Mouse (Mus musculus) heart, adult 2 months (tissue): ENCODE results near the gene Fkbpl.

Source experiments
- CTCF ChIP-seq: fragments of 200-600 bp; IDR thresholded peaks from 2 replicates; pipeline ENCODE4 v1.8.1; 2022; ENCODE audit warnings: antibody characterized with exemption, mild to moderate bottlenecking, moderate library complexity
- EP300 ChIP-seq: fragments of 200-500 bp; IDR thresholded peaks from 2 replicates; pipeline ENCODE4 v1.6.1; 2011; ENCODE audit warnings: low read depth, low read length, control low read depth; ENCODE audit not compliant: insufficient read depth
- POLR2A ChIP-seq: fragments of 200-500 bp; IDR thresholded peaks from 2 replicates; pipeline ENCODE4 v1.6.1; 2011; ENCODE audit warnings: mild to moderate bottlenecking, low read depth, low read length, control low read depth; ENCODE audit not compliant: insufficient read depth

GRCm38 (mm10) chr17:34618999-34619398 is 25.6 kb upstream of the Fkbpl start:
- TF ChIP-seq POLR2A = 0 out of 2 replicates have a peak, but pooled peaks have one; percentile 12
- TF ChIP-seq CTCF = peak; percentile 96
- 0 out of 2 replicates have a peak, but pooled peaks have one; percentile 29 for TF ChIP-seq EP300
